Mouse (Mus musculus): ENCODE data around the gene Baat.

- TF ChIP-seq GATA1 (IDR thresholded peaks at IDR 0.05; ENCODE audit: borderline replicate concordance, low read length), result no peak
- TF ChIP-seq CTCF (IDR thresholded peaks at IDR 0.05; ENCODE audit: low read depth, low read length), result no peak
Observed at GRCm38 (mm10) chr4:49478118-49478877, 28.1 kb downstream of the Baat start.
